Mouse (Mus musculus) MEL-GATA-1-ER (cell line): ENCODE data around the gene Tet1.
"Not testable (repeated sequence)": the region's sequence is repeated elsewhere in the genome, so short reads cannot be mapped to it uniquely, and the experiment has no call there.

Experiments used
- DNase-seq: peaks from one replicate; pipeline ENCODE4 v3.0.0-alpha.2; 2012; ENCODE audit warnings: low read depth; ENCODE audit errors: extremely low read depth

The Tet1 gene

GRCm38 (mm10) chr10:62908896-62909295 is at the start of gene Tet1:
TSS of gene Tet1 (minus strand) at chr10:62908996.
- DNase-seq = not testable (repeated sequence)

GRCm38 (mm10) chr10:62948551-62948950 is 39.8 kb upstream of the Tet1 start:
- DNase-seq = peak; percentile 32

- peak; percentile 51 for DNase-seq
These were observed 38.1 kb upstream of the Tet1 start, which contains the start of gene Dna2 for GRCm38 (mm10) chr10:62946738-62947471. TSS of gene Dna2 (plus strand) at chr10:62947026.

- DNase-seq = no peak
These were observed 36.3 kb upstream of the Tet1 start for GRCm38 (mm10) chr10:62944975-62945580.

- DNase-seq = no peak
These were observed 23.6 kb upstream of the Tet1 start for GRCm38 (mm10) chr10:62932381-62932780.

GRCm38 (mm10) chr10:62924096-62924635 is 15.4 kb upstream of the Tet1 start:
- DNase-seq = no peak

GRCm38 (mm10) chr10:62920766-62921156 is 12.0 kb upstream of the Tet1 start:
- no peak for DNase-seq

- DNase-seq = peak; percentile 62
These were observed 11.3 kb upstream of the Tet1 start, which contains the start of gene Slc25a16 for GRCm38 (mm10) chr10:62919925-62920765. TSS of gene Slc25a16 (plus strand) at chr10:62920633.

- no peak for DNase-seq
These were observed 10.2 kb upstream of the Tet1 start for GRCm38 (mm10) chr10:62918985-62919384.

- DNase-seq = no peak
These were observed 2.3 kb upstream of the Tet1 start for GRCm38 (mm10) chr10:62911120-62911519.

GRCm38 (mm10) chr10:62906336-62906735 is 2.5 kb downstream of the Tet1 start:
- DNase-seq = no peak

GRCm38 (mm10) chr10:62902829-62903228 is 6.0 kb downstream of the Tet1 start:
- no peak for DNase-seq

GRCm38 (mm10) chr10:62901826-62902225 is 7.0 kb downstream of the Tet1 start:
- no peak for DNase-seq

- DNase-seq = no peak
These were observed 8.7 kb downstream of the Tet1 start for GRCm38 (mm10) chr10:62900144-62900543.

- DNase-seq = no peak
These were observed 10.7 kb downstream of the Tet1 start for GRCm38 (mm10) chr10:62898061-62898460.

GRCm38 (mm10) chr10:62897437-62897836 is 11.4 kb downstream of the Tet1 start:
- no peak for DNase-seq

GRCm38 (mm10) chr10:62896774-62897173 is 12.0 kb downstream of the Tet1 start:
- no peak for DNase-seq

GRCm38 (mm10) chr10:62896035-62896434 is 12.8 kb downstream of the Tet1 start:
- no peak for DNase-seq

GRCm38 (mm10) chr10:62895386-62895785 is 13.4 kb downstream of the Tet1 start:
- DNase-seq = no peak

- no peak for DNase-seq
These were observed 14.3 kb downstream of the Tet1 start for GRCm38 (mm10) chr10:62894447-62894846.

- no peak for DNase-seq
These were observed 15.4 kb downstream of the Tet1 start for GRCm38 (mm10) chr10:62893356-62893884.
